Mouse (Mus musculus) testis, adult 2 months (tissue): ENCODE results near the gene Nav2.

ENCODE experiments used
- CTCF ChIP-seq: fragments of 200-500 bp; IDR thresholded peaks from 2 replicates; pipeline ENCODE4 v1.5.1; 2012; ENCODE audit warnings: low read depth, mild to moderate bottlenecking, inconsistent platforms, low read length, moderate library complexity; ENCODE audit not compliant: control insufficient read depth, insufficient read depth, insufficient replicate concordance
- POLR2A ChIP-seq: fragments of 200-500 bp; IDR thresholded peaks from 2 replicates; pipeline ENCODE4 v1.6.1; 2012; ENCODE audit warnings: low read depth, mild to moderate bottlenecking, inconsistent platforms, low read length, moderate library complexity; ENCODE audit not compliant: control insufficient read depth

DNA sequence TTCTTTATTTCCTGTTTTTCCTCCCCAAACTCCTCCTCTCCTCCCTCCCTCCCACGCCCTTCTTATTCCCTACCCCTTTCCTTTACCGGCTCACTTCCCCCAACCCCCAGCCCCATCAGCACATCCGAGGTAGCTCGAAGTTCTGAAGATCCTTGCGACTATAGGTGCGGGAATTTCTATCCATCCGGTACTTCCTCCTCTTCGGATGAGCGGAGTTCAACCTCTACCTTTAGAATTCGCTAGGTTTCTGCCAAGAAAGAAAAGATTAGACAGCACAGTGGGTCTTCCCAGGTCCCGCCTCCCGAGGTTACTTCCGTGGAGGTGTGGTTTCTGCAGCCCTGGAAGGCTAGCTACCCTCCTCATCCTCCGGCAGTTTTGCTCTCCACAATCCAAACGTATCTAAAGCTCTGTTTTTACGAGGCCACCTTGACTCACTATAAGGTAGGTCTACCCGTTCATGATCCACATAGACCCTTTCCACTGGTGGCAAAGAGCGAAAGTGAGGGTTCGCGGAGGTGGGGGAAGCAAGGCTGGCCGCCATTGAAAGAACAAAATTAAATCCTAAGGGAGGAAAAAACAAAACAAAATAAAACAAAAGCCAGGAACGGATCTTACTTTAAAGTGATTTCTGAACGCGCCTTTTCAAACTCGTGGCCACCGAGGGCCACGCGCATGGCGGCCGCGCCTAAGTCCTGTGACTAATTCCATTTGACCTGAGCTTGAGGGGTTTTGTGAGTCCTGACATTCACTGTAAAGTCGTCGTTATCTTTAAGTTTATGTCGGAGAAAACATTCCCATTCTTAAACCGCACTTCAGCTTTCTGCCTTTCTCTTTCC is 730.6 kb downstream of the Nav2 start:
- TF ChIP-seq CTCF (no peak), POLR2A (no peak)
